Mouse (Mus musculus) E14TG2a.4 (cell line): Measurements from ENCODE around the gene Tdpoz4.
"Not testable (repeated sequence)": the region's sequence is repeated elsewhere in the genome, so short reads cannot be mapped to it uniquely, and the experiment has no call there.

ENCODE experiments used
- CTCF ChIP-seq: conservative IDR thresholded peaks from 2 replicates; pipeline ENCODE4 v1.5.1; 2014; ENCODE audit warnings: low read length
- NANOG ChIP-seq: IDR thresholded peaks from 2 replicates; pipeline ENCODE4 v1.6.1; 2014; ENCODE audit warnings: borderline replicate concordance, low read length, mixed read lengths
- POU5F1 ChIP-seq: IDR thresholded peaks from 2 replicates; pipeline ENCODE4 v1.6.1; 2014; ENCODE audit warnings: low read length, borderline replicate concordance

DNA sequence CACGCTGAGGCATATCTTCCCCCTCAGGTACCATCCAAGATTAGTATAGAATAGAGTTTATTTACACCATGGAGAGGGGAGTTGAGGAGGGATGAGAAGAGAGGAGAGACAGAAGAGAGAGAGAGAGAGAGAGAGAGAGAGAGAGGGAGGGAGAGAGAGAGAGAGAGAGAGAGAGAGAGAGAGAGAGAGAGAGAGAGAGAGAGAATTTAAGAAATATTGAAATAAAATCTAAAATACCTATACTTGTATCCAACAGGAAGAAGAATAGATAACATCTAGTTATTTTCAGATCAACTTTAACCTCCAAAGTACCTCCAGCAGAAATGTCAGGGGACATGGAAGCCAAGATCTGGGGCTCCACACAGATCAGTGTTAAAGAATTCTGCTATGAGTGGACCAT, 23.5 kb upstream of the Tdpoz4 start, which contains the start of gene Gm5773:
- TF ChIP-seq CTCF, NANOG, POU5F1: not testable (repeated sequence)
